Mouse (Mus musculus) G1E (cell line): ENCODE measurements around the gene Raver1.

Experiments used
- CTCF ChIP-seq: IDR thresholded peaks from 2 replicates; pipeline ENCODE4 v1.5.1; 2012; ENCODE audit warnings: low read depth, low read length, inconsistent platforms, mixed read lengths
- GATA1 ChIP-seq: IDR thresholded peaks from 2 replicates; pipeline ENCODE4 v1.6.1; 2012; ENCODE audit warnings: borderline replicate concordance, low read length, inconsistent platforms, mixed read lengths
- POLR2AphosphoS5 ChIP-seq: IDR thresholded peaks from 2 replicates; pipeline ENCODE4 v1.6.1; 2012; ENCODE audit warnings: low read depth, low read length, inconsistent platforms; ENCODE audit not compliant: insufficient replicate concordance
- TAL1 ChIP-seq: conservative IDR thresholded peaks from 2 replicates; pipeline ENCODE4 v1.6.1; 2012; ENCODE audit warnings: low read depth, low read length, inconsistent platforms, mixed read lengths

DNA sequence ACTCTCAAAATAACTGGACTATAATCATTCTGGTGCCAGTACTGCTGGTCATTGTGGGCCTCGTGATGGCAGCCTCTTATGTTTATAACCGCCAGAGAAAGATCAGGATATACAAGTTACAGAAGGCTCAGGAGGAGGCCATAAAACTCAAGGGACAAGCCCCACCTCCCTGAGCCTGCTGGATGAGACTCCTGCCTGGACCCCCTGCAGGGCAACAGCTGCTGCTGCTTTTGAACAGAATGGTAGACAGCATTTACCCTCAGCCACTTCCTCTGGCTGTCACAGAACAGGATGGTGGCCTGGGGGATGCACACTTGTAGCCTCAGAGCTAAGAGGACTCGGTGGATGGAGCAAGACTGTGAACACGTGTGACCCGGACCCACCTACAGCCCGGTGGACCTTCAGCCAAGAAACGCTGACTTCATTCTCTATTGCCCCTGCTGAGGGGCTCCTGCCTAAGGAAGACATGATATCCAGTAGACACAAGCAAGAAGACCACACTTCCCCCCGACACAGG lies 64.0 kb downstream of the Raver1 start:
- TF ChIP-seq CTCF (no peak), POLR2AphosphoS5 (no peak), GATA1 (no peak), TAL1 (no peak)
